Mouse (Mus musculus) cerebellum, adult (tissue): ENCODE measurements around the gene Clstn3.
"Not testable (repeated sequence)": the region's sequence is repeated elsewhere in the genome, so short reads cannot be mapped to it uniquely, and the experiment has no call there.

Source experiments
- ATAC-seq: cut with Nextera tagmentation; 2 replicates; pipeline ENCODE4 v1.9.2; 2017; ENCODE audit warnings: mild to moderate bottlenecking, moderate library complexity, mixed read lengths; ENCODE audit not compliant: insufficient number of reproducible peaks, low FRiP score, low TSS enrichment

Clstn3 gene

GRCm38 (mm10) chr6:124464305-124465271, at the start of gene Clstn3:
TSS of gene Clstn3 (minus strand) at chr6:124464794.
- peak; percentile 91 for ATAC-seq

- ATAC-seq, result 0 out of 2 replicates have a peak, but pooled peaks have one; percentile 28
Measured at GRCm38 (mm10) chr6:124512355-124512836, 47.8 kb upstream of the Clstn3 start, which contains the start of gene C1ra. TSS of gene C1ra (plus strand) at chr6:124512405.

- ATAC-seq, result no peak
Measured at GRCm38 (mm10) chr6:124511936-124512335, 47.3 kb upstream of the Clstn3 start.

GRCm38 (mm10) chr6:124509192-124509591, 44.6 kb upstream of the Clstn3 start:
- not testable (repeated sequence) for ATAC-seq

- peak; percentile 66 for ATAC-seq
Measured at GRCm38 (mm10) chr6:124508292-124508691, 43.7 kb upstream of the Clstn3 start.

GRCm38 (mm10) chr6:124506991-124507390, 42.4 kb upstream of the Clstn3 start:
- no peak for ATAC-seq

- ATAC-seq, result no peak
Measured at GRCm38 (mm10) chr6:124505028-124505427, 40.4 kb upstream of the Clstn3 start.

- no peak for ATAC-seq
Measured at GRCm38 (mm10) chr6:124502021-124502420, 37.4 kb upstream of the Clstn3 start.

- ATAC-seq, result no peak
Measured at GRCm38 (mm10) chr6:124501473-124501872, 36.9 kb upstream of the Clstn3 start.

GRCm38 (mm10) chr6:124499914-124500566, 35.4 kb upstream of the Clstn3 start:
- ATAC-seq, result no peak

- ATAC-seq, result no peak
Measured at GRCm38 (mm10) chr6:124496054-124496453, 31.5 kb upstream of the Clstn3 start.

- ATAC-seq, result no peak
Measured at GRCm38 (mm10) chr6:124493886-124494285, 29.3 kb upstream of the Clstn3 start.

GRCm38 (mm10) chr6:124492842-124493561, 28.4 kb upstream of the Clstn3 start, which contains the start of gene C1rl:
TSS of gene C1rl (plus strand) at chr6:124493113.
- ATAC-seq, result peak; percentile 66

GRCm38 (mm10) chr6:124491427-124491826, 26.8 kb upstream of the Clstn3 start:
- no peak for ATAC-seq

- ATAC-seq, result no peak
Measured at GRCm38 (mm10) chr6:124488952-124489351, 24.4 kb upstream of the Clstn3 start.

- ATAC-seq, result no peak
Measured at GRCm38 (mm10) chr6:124487509-124487908, 22.9 kb upstream of the Clstn3 start.

GRCm38 (mm10) chr6:124485414-124486144, 21.0 kb upstream of the Clstn3 start:
- no peak for ATAC-seq

- no peak for ATAC-seq
Measured at GRCm38 (mm10) chr6:124484851-124485250, 20.3 kb upstream of the Clstn3 start.

- ATAC-seq, result not testable (repeated sequence)
Measured at GRCm38 (mm10) chr6:124483831-124484230, 19.2 kb upstream of the Clstn3 start.

- ATAC-seq, result no peak
Measured at GRCm38 (mm10) chr6:124481571-124481970, 17.0 kb upstream of the Clstn3 start.
